Mouse (Mus musculus): ENCODE results near the gene Map3k1.
"Not testable (repeated sequence)": the region's sequence is repeated elsewhere in the genome, so short reads cannot be mapped to it uniquely, and the experiment has no call there.

The Map3k1 gene

GRCm38 (mm10) chr13:111741991-111742615 is 66.7 kb downstream of the Map3k1 start:
- DNase-seq (ENCODE audit: low read depth, low spot score): peak; percentile 61

GRCm38 (mm10) chr13:111741204-111741990 is 67.4 kb downstream of the Map3k1 start:
- no peak for DNase-seq (ENCODE audit: low read depth, low spot score)

- no peak for DNase-seq (ENCODE audit: low read depth, low spot score)
Observed at GRCm38 (mm10) chr13:111726898-111727297, 81.9 kb downstream of the Map3k1 start.

- peak; percentile 99 for DNase-seq (ENCODE audit: low read depth, low spot score)
Observed at GRCm38 (mm10) chr13:111725165-111726077, 83.4 kb downstream of the Map3k1 start.

GRCm38 (mm10) chr13:111724811-111725164 is 84.0 kb downstream of the Map3k1 start:
- DNase-seq (ENCODE audit: low read depth, low spot score): no peak

- DNase-seq (ENCODE audit: low read depth, low spot score): no peak
Observed at GRCm38 (mm10) chr13:111719726-111720125, 89.1 kb downstream of the Map3k1 start.

- DNase-seq (ENCODE audit: low read depth, low spot score): no peak
Observed at GRCm38 (mm10) chr13:111710531-111710930, 98.3 kb downstream of the Map3k1 start.

- not testable (repeated sequence) for DNase-seq (ENCODE audit: low read depth, low spot score)
Observed at GRCm38 (mm10) chr13:111703952-111704351, 104.8 kb downstream of the Map3k1 start.

GRCm38 (mm10) chr13:111703396-111703795 is 105.4 kb downstream of the Map3k1 start:
- no peak for DNase-seq (ENCODE audit: low read depth, low spot score)

Data from embryo, embryonic 11.5 days (tissue).